Mouse (Mus musculus) layer of hippocampus, postnatal 25 days (tissue): ENCODE results near the gene Rph3al. TPM values are rescaled to one million over a fixed set of nuclear protein-coding genes. Genes with fewer than 3 reads are reported as not detected.

Experiments used
- DNase-seq, 2 experiments: peaks; one replicate each; pipeline ENCODE4 v3.0.0; 2022; ENCODE audit warnings: mixed read lengths in 2 of 2, low spot score in 1 of 2; ENCODE audit errors: extremely low spot score in 1 of 2
- total RNA-seq, 2 experiments: library from RNA; stranded (reverse); gene quantifications; 2 replicates each; pipeline ENCODE4 v1.2.3; 2021

Rph3al gene
- total RNA-seq, 2 experiments from 2014 or later, result 5.9 to 8.7 TPM

DNA sequence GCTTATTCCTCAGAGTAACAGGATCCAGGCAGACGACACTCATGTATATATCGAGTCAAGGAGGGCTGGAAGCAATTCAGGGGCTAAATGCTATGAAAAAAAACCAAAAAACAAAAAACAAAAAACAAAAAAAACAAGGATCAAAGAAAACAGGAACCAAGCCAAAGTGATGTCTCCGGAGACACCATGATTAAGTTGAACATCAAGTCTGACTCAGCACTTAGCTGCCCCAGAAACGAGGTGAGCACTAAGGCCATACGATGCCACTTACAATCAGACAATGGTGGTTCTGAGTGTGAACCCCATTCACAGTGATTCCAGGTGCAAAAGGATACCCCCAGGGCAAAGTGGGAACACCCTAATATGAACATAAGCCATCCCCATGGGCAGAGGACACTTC, 13.7 kb upstream of the Rph3al start:
- no peak for DNase-seq

DNA sequence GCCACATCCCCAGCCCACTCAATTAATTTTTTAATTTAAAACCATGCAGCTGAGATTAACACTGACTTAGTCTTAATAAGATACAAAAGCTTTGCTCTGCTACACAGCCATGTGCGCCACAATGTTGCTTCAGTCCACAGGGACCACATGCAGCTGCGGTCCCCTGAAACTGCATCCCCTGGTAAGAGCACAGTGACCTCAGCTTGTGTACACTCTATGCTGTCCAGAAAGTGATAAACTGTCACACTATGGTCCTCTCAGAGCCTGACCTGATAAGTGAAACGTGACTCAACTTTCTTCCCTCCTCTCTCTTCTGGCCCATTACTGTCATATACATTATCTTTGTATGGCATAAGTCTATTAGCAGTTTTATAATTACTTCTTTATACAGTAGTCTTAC, 12.2 kb upstream of the Rph3al start:
- DNase-seq, result no peak

DNA sequence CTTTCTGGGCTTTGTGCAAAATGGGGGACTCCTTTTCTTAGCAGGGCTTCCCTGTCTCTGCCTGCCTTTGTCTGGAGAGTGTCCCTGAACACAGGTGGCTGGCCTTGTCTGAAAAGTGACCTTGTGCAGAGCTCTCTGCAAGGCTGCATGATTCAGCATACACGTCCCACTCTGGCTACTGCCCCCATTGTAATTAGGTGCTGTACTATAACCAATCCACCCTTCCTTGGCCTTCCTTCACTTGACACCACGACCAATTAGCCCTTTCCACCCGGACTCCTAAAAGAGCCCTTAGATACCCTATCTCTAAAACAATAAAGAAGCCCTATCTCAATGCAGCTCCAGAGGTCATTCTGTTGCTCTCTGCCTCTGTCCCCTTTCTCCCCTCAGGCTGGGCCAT, 10.6 kb upstream of the Rph3al start:
- no peak for DNase-seq

DNA sequence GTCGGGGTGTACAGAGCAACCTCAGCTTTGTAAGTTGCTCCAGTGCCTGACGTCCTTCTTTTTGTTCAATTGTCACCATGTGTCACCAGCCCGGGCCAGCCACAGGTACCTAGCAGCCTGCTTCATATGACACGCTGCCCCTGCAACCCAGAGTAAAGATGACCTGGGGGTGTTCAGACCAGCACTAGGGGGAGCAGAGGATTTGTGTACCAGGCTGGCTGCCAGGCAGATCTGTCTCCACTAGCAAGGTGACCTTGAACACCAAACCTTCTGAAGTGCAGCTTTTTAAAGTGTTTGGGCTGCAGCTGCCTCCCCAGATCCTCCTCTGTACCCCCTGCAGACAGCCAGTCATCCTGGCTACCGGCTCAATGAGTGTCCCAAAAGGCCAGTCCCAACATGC, 9.0 kb upstream of the Rph3al start:
- no peak for DNase-seq

DNA sequence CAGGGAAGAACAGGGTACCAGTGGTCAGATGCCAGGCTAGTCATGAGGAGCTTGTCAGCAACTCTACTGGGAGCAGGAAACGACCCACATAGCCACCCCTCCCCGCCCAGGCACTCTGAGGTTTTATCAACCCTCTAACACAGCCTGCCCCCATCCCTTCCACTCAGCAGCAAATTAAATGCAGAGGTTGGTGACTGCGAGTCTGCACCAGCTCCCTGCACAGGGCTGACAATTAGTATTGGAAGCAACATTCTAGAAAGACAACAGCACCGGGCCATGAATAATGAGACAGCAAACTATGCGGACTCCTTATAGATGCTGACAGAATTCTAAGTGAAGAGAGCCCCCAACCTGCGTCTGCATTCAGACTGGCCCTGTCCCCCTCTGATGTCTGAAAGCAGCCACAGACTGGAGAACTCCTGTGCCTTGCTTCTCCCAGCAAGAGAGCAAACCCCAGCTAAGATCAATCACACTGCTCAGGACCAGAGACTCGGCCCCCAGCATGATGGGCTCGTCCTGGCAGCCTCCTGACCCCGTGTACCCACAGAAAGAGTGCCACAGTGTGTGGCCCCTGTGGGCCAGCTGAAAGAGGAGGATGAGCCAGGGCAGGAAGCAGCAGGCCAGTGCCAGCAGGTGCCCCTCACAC, 7.7 kb upstream of the Rph3al start:
- no peak for DNase-seq

DNA sequence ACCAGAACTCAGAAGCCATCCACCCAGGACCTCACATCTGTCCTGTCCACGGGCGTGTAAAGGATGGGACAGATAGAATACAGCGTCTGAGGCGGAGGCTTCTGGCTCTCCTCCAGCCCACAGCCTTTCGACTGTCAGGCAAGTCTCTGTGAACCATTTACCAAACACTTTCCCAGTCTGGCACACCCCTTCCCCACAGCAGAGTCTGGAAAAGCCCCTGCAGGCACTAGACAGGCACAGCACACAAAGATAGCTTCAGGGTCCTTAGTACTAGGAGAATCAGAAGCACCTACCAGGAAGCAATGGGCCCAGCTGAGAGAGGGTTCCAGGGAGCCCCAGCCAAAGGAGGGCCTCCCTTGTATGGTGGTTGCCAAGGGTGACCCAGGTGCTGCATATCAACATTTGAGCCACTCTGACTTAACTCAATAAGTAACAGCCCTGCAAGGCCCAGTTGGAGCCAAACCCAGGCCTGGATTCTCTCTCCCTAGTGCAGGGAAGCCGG, 808 bp downstream of the Rph3al start:
- no peak for DNase-seq

DNA sequence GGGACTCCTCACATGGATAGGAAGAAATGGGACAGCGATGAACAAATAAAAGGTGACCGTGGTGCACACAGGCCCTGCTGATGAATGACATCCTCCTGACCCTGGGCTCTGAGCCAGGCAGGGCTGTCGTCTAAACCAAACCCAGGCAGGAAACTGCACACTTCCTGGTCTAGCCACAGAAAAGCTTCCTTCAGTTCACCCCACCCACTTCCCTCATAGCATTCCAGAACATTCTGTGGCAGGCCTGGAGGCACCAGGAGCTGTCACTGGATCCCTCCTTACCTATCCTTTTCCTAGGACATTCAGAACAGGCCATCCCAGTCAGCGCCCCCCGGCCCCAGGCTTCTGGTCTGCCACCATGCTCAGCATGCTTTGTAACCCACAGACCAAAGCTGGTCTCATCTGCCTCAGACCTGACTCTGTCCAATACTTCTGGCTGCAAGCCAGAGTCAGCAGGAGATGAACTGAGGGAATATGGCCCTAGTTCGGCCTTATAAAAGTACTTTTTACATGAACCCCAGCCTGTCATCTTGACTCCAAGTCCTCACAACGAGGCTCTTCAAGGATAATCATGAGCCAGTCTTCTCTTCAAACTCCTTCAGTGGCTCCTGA, 2.3 kb downstream of the Rph3al start:
- DNase-seq, result no peak

DNA sequence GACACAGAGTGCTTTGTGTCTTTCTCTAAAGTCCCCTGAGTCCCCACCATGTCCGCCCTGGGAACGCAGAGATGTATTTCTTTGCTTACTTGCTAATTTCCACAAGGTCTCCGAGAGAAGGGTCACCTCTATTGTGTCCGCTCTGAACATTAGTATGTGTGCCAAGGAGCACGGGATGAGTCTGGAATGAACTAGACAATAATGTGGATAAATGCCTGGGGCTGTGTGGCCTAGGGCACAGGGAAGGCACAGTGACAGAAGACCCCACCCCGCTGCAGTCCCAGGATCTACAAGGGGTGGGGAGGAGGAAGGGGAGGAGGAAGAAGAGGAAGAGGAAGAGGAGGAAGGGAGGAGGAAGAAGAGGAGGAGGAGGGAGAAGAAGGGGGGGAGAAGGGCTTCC, 3.8 kb downstream of the Rph3al start:
- no peak for DNase-seq

DNA sequence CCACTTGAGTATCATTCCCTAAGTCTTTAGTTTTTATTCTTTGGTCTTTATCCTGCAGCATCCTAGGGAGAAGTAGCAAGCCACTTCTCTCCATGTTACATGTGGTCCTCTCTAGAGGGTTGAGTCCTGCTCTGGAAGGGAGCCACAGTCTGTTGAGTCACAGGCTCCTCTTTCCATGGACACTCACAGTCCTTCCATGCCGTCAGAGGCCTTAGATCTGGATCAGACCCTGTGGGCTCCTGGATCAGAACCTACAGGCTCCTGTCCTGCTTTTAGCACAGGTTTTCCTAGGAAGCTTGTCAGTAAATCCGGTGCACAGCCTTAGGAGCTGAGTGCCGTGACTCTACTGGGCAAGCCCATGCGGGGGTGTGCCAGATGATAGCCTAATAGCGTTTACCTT, 4.9 kb downstream of the Rph3al start:
- DNase-seq, result no peak

DNA sequence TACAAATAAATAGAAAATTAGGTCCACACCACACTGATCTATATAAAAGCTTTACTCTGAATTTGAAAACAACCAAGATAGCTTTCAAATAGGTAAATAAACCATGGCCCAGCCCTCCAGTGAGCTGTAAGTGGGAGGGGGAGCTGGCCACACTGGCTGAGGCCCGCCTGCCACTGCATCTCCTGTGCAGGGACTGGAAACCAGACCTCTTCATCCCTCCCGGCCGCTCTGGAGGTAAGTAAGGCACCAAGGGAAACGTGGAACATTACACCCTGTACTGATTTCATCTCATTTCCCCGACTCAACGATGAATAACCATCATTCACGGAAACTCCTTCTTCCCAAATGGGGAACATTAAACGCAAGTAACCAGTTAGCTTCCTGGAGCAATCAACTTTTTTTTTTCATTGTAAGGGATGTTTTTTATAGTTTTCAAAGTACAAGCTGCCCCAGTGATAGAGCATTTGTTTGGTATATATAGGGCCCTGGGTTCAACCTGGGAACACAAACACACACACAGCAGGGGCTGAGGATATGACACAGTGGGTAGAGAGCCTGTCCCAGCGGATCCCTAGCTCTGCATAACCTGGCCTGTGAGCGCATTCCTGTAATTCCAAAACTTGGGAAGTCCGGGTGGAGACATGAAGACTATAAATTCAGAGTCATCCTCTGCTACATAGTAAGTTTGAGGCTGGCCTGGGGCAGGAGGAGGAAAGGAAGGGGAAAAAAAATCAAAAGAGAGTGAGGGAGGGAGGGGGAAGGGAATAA, 7.1 kb downstream of the Rph3al start:
- no peak for DNase-seq

DNA sequence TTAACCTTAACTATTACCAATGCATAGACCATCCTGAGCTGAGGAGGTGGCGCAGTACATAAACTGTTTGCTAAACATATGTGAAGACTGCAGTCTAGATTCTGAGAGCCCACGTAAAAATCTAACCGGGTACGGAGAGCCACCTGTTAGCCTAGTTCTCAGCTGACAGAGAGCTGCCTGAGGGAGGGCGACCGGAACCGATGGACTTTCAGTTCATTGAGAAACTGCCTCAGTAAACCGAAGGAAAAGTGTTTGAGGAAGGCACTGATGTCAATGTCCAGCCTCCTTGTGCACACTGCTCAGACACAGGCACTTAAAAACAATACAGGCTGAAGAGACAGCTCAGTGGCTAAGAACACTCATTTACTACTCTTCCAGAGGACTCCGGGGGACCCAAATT, 8.0 kb downstream of the Rph3al start:
- no peak for DNase-seq

DNA sequence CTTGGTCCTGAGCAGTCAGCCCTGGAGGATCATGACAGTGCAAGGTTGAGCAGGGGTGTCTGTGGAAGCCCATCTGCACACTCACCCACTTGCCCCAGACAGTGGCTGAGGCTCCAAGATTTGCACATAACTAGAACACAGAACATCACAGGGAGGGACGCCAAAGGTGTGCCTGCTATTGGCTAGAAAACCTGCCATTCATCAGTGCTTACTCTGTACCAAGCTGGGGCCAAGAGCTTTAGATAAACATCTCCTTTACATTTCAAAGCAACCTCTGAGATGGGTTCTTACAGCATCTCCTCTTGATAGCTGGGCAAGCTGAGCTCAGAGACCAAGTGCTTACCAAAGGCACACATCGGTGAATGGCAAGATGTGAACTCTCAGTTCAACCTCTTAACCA, 10.3 kb downstream of the Rph3al start:
- DNase-seq, result no peak

DNA sequence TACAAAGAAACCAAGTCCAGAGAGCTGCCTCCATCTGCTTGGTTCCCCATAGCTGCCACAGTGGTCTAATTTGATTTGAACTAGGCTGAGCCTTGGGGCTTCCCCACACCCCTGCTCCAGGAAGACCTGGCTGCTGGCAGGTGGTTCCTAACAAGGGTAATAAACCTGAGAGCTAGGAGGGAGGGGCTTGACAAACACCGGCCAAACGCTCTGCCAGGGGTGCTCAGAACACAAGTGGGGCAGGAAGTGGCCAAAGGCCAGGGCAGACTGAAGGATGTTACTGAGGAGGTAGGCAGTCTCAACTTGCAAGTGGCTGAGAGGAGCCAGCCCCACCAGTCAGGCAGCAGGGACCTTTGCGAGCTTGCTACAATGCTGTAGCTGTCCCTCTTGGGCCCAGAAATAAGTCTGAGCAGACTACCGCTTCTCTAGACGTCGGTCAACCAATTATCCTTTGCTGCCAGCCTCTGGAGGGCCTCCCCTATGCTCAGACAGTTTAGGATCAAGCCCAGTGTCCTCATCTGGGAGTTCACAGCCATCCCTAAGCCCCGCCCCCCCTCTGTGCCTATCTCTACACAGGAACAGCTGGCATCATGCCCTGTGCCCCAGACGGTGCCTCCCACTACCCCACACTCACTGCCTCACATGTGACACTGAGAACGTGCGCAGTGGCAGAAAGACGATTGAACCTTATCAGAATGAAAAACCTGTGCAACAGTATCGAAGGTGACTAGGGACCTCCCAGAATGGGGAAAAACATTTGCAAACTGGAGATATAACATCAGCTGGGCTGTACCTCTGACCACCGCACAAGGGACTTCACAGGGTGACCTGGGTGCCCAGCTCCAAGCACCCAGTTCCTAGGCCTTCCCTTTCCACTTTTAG, 11.6 kb downstream of the Rph3al start:
- peak in 1 of 2 experiments; percentile 53 for DNase-seq

DNA sequence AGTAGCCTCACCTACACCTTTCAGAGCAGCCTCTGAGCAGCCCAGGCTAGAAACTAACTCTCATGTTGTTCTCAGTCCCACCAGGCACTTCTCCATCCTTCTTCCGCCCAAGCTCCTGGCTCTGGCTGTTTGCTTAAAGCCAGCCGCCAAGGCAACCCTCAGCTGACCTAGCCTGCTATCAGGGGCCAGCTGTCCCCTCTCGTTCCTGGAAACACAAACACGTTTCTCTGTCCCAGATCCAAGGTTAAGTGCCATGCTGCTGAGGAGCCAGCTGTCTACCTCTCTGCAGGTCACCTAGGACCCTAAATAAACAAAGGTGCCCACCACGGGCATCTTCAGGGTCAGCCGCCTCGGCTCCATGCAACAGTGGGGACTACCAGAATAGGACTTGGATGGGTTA, 12.4 kb downstream of the Rph3al start:
- DNase-seq, result no peak

DNA sequence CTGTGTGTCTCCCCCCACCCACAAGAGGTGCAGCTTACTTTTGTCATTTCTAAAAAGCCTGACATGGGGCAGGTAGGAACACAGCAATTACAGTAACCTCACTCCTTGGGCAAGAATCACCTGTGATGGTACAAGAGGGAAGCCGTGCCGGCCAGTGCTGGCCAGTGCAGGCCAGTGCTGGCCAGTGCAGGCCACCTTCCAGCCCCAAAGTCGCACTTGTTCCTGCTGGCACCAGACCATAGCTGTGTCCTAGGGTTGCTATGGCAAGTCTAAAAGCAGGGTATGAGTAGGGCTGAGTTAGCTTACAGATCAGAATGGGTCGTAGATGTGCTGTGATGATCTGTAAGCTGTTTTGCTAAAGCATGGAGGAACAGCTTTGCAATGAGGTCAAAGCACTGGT, 15.5 kb downstream of the Rph3al start:
- DNase-seq, result no peak

DNA sequence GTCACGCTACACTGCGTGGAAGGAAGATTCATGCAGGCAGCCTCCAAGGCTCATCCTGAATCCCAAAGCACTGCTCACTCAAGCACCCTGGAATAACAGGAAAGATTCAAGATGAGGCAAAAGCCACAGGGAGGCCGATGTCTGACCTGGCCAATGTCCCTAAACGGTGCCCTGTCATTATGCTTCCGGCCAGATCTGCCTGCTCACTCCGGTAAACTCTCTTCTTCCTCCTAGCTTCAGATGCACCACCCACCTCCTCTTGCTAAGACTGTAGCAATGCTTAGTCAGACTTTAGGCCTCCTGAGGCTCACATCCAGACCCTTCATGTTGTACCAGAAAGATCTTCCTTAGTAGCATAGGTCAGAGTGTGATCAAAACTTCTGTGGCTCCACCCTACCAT, 19.1 kb downstream of the Rph3al start:
- no peak for DNase-seq

DNA sequence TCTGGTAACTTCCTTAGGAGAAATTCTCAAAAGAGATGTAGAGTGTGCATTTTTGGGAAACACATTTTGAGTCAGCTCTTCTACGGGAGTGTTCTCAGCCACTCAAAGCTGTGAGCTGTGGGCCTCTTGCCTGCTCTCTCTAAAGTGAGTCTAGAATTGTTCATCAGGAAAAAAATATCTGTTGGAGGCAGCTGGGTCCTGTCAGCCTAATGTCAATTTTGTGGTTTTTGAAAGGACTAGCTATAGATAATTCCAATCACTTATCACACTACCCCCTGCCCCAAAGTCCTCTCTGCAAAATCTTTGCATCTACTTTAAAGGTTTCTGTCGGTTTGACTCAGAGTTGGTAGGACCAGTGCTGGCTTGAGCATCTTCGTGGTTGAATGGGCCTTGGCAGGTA, 20.9 kb downstream of the Rph3al start:
- no peak for DNase-seq

DNA sequence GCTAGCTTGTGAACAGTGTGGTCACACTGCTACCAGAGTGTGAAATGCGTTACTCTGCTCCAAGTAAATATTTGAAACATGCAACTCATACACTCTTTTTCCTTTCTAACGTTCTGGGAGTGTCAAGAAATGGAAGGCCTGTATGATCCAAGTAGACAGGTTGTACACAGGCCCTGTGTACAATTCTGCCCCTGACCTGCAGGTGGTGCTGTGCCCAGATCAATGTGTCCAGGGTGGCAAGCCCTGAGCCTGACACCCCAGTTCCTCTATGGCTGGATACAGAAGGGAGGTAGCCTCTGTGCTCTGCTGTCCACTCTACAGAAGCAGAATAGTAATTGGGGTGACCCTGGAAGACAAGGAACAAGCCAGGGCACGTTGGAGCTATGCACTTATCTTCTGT, 24.3 kb downstream of the Rph3al start:
- DNase-seq, result peak in 1 of 2 experiments; percentile 40

DNA sequence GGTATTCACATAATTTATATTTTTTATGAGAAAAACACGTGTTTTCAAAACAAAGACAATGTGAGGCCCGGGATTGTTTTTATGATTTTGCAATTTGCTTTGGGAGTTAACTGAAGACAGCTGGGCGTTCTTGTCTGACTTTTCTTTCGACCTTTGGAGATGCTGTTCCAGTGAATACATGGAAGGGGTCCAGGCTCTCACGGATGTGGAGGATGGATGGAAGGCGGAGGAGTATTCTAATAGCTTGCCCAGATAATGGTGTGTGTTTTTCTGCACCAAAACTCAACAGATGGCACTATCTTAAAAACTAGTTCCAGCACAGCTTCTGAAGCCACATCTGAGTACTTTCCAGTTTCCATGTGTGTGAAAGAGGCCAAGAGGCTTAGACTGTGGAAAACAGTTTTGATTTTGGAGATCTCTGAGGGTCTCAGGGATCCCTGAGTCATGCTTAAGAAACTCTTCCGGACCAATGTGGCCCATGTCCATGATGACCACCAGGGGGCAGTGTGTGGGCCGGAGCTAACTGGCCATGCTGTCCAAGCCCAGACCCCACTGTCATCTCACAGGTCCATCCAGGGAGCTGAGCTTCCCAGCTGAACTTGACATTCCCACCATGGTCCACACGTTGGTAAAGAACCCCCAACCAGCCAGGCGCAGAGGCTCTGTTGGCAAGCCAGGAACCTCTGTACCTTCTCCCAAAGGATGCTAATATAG, 25.1 kb downstream of the Rph3al start:
- DNase-seq, result peak; percentile 42 to 46

DNA sequence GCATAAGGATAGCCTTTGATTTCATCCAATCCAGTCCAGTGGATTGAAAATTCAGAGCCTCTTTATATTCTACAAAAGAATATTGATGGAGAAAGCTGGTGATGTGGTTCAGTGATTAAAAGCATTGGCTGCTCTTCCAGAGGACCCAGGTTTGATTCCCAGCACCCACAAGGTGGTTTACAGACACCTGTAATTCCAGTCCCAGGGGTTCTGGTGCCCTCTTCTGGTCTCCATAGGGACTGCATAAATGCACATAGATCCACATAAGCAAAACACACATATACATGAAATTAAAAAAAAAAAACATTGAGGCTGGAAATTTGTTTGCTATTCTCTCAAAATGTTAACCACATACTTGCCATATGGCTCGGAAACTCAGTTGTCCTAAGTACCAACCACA, 26.3 kb downstream of the Rph3al start:
- no peak for DNase-seq
